Mouse (Mus musculus) thymus, postnatal 10 days (tissue): Measurements from ENCODE around the gene Taar6.

Experiments
- DNase-seq, 2 experiments: peaks; one replicate each; pipeline ENCODE4 v3.0.0; 2021; ENCODE audit warnings: low spot score in 2 of 2

Taar6 gene

GRCm38 (mm10) chr10:23937613-23938012 is 47.8 kb downstream of the Taar6 start:
- no peak for DNase-seq
